Mouse (Mus musculus): ENCODE results near the gene Gm9573. TPM values are rescaled to one million over a fixed set of nuclear protein-coding genes. Genes with fewer than 3 reads are reported as not detected.
A peak's percentile ranks its signal among the peaks of the same experiment; 100 is the strongest.

The Gm9573 gene
- polyA plus RNA-seq (2014; fragmentation: Nextera tagmentation; extraction: Ambion mirVana): not detected in 2 replicates

GRCm38 (mm10) chr17:35626537-35626936 lies at the start of gene Gm9573:
TSS of gene Gm9573 (minus strand) at chr17:35626637.
- Histone ChIP-seq H3K27ac (ENCODE audit: low read depth, low read length) (no peak within 1 kb of the TSS), H3K27me3 (ENCODE audit: control insufficient read depth, insufficient read depth, low read length) (no peaks in the 10 kb centered on the region), H3K4me1 (replicated peaks; ENCODE audit: control insufficient read depth, insufficient read depth, low read length) (no peaks in the 10 kb centered on the region), H3K9ac (ENCODE audit: low read length) (no peak within 1 kb of the TSS), H3K4me3 (ENCODE audit: low read depth, low read length) (no peak within 1 kb of the TSS), H3K4me2 (ENCODE audit: low read depth, low read length, severe bottlenecking) (no peak within 1 kb of the TSS), H3K9me3 (ENCODE audit: control insufficient read depth, low read length) (no peaks in the 10 kb centered on the region), H3K36me3 (ENCODE audit: control insufficient read depth, insufficient read depth, low read length) (no peaks in the 10 kb centered on the region)
- DNase-seq (ENCODE audit: low spot score) (no peak), ATAC-seq (replicated peaks; ENCODE audit: low FRiP score) (no peak)
- 87% methylated on average over 7 of the region's 7 CpGs for WGBS

GRCm38 (mm10) chr17:35673416-35674035 lies 47.1 kb upstream of the Gm9573 start, which contains the start of gene Gtf2h4:
TSS of gene Gtf2h4 (minus strand) at chr17:35673739.
- peak within 1 kb of the TSS; percentile 75 for H3K9ac ChIP-seq (ENCODE audit: low read length)
- H3K4me3 ChIP-seq (ENCODE audit: low read depth, low read length): peak within 1 kb of the TSS; percentile 57
- ATAC-seq (replicated peaks; ENCODE audit: low FRiP score) (peak; percentile 96), DNase-seq (ENCODE audit: low spot score) (peak; percentile 86)
- H3K9me3 ChIP-seq (ENCODE audit: control insufficient read depth, low read length): no peaks in the 10 kb centered on the region
- H3K27ac ChIP-seq (ENCODE audit: low read depth, low read length): no peak within 1 kb of the TSS
- WGBS: 2% methylated on average over 23 of the region's 23 CpGs
- no peaks in the 10 kb centered on the region for H3K27me3 ChIP-seq (ENCODE audit: control insufficient read depth, insufficient read depth, low read length)
- H3K4me2 ChIP-seq (ENCODE audit: low read depth, low read length, severe bottlenecking): peak within 1 kb of the TSS; percentile 56
- no peaks in the 10 kb centered on the region for H3K36me3 ChIP-seq (ENCODE audit: control insufficient read depth, insufficient read depth, low read length)
- peaks cover 4% of the 10 kb centered on the region; the same call in 1 of the 2 replicates for H3K4me1 ChIP-seq (replicated peaks; ENCODE audit: control insufficient read depth, insufficient read depth, low read length)

- 83% methylated on average over 6 of the region's 6 CpGs for WGBS
- H3K4me3 ChIP-seq (ENCODE audit: low read depth, low read length): no peak overlapping the region
- DNase-seq (ENCODE audit: low spot score) (no peak), ATAC-seq (replicated peaks; ENCODE audit: low FRiP score) (no peak)
- H3K4me1 ChIP-seq (replicated peaks; ENCODE audit: control insufficient read depth, insufficient read depth, low read length): peaks cover 4% of the 10 kb centered on the region; the same call in 1 of the 2 replicates
- no peak overlapping the region for H3K27ac ChIP-seq (ENCODE audit: low read depth, low read length)
- H3K36me3 ChIP-seq (ENCODE audit: control insufficient read depth, insufficient read depth, low read length): no peaks in the 10 kb centered on the region
- H3K9me3 ChIP-seq (ENCODE audit: control insufficient read depth, low read length): no peaks in the 10 kb centered on the region
- H3K9ac ChIP-seq (ENCODE audit: low read length): no peak overlapping the region
- H3K27me3 ChIP-seq (ENCODE audit: control insufficient read depth, insufficient read depth, low read length): no peaks in the 10 kb centered on the region
- no peak overlapping the region for H3K4me2 ChIP-seq (ENCODE audit: low read depth, low read length, severe bottlenecking)
These were observed 46.1 kb upstream of the Gm9573 start for GRCm38 (mm10) chr17:35672527-35672926.

GRCm38 (mm10) chr17:35671846-35672245 lies 45.4 kb upstream of the Gm9573 start:
- DNase-seq (ENCODE audit: low spot score) (no peak), ATAC-seq (replicated peaks; ENCODE audit: low FRiP score) (no peak)
- no peaks in the 10 kb centered on the region for H3K36me3 ChIP-seq (ENCODE audit: control insufficient read depth, insufficient read depth, low read length)
- WGBS: 93% methylated on average over 6 of the region's 6 CpGs
- no peak overlapping the region for H3K9ac ChIP-seq (ENCODE audit: low read length)
- H3K4me3 ChIP-seq (ENCODE audit: low read depth, low read length): no peak overlapping the region
- H3K27me3 ChIP-seq (ENCODE audit: control insufficient read depth, insufficient read depth, low read length): no peaks in the 10 kb centered on the region
- H3K4me1 ChIP-seq (replicated peaks; ENCODE audit: control insufficient read depth, insufficient read depth, low read length): peaks cover 4% of the 10 kb centered on the region; the same call in 1 of the 2 replicates
- H3K9me3 ChIP-seq (ENCODE audit: control insufficient read depth, low read length): no peaks in the 10 kb centered on the region
- H3K27ac ChIP-seq (ENCODE audit: low read depth, low read length): no peak overlapping the region
- no peak overlapping the region for H3K4me2 ChIP-seq (ENCODE audit: low read depth, low read length, severe bottlenecking)

GRCm38 (mm10) chr17:35669731-35670130 lies 43.3 kb upstream of the Gm9573 start:
- Histone ChIP-seq H3K36me3 (ENCODE audit: control insufficient read depth, insufficient read depth, low read length) (no peaks in the 10 kb centered on the region), H3K9ac (ENCODE audit: low read length) (no peak overlapping the region), H3K27me3 (ENCODE audit: control insufficient read depth, insufficient read depth, low read length) (no peaks in the 10 kb centered on the region), H3K27ac (ENCODE audit: low read depth, low read length) (no peak overlapping the region), H3K4me3 (ENCODE audit: low read depth, low read length) (no peak overlapping the region), H3K9me3 (ENCODE audit: control insufficient read depth, low read length) (no peaks in the 10 kb centered on the region), H3K4me1 (replicated peaks; ENCODE audit: control insufficient read depth, insufficient read depth, low read length) (peaks cover 8% of the 10 kb centered on the region; the same call in 1 of the 2 replicates), H3K4me2 (ENCODE audit: low read depth, low read length, severe bottlenecking) (no peak overlapping the region)
- DNase-seq (ENCODE audit: low spot score): no peak
- ATAC-seq (replicated peaks; ENCODE audit: low FRiP score): no peak
- 95% methylated on average over 9 of the region's 9 CpGs for WGBS

- DNase-seq (ENCODE audit: low spot score) (peak; percentile 98), ATAC-seq (replicated peaks; ENCODE audit: low FRiP score) (peak; percentile 86)
- Histone ChIP-seq H3K4me3 (ENCODE audit: low read depth, low read length) (peak within 1 kb of the TSS; percentile 69), H3K27ac (ENCODE audit: low read depth, low read length) (peak within 1 kb of the TSS; percentile 71), H3K27me3 (ENCODE audit: control insufficient read depth, insufficient read depth, low read length) (no peaks in the 10 kb centered on the region), H3K9me3 (ENCODE audit: control insufficient read depth, low read length) (no peaks in the 10 kb centered on the region), H3K36me3 (ENCODE audit: control insufficient read depth, insufficient read depth, low read length) (no peaks in the 10 kb centered on the region), H3K4me1 (replicated peaks; ENCODE audit: control insufficient read depth, insufficient read depth, low read length) (0 out of 2 replicates have a peak, but pooled peaks cover 4% of the 10 kb centered on the region), H3K4me2 (ENCODE audit: low read depth, low read length, severe bottlenecking) (peak within 1 kb of the TSS; percentile 92), H3K9ac (ENCODE audit: low read length) (peak within 1 kb of the TSS; percentile 85)
- WGBS: under 1% methylated on average over 61 of the region's 61 CpGs
These were observed 41.1 kb upstream of the Gm9573 start, which contains the start of gene Vars2 for GRCm38 (mm10) chr17:35667334-35668065. TSS of gene Vars2 (minus strand) at chr17:35667592.

GRCm38 (mm10) chr17:35666851-35667256 lies 40.4 kb upstream of the Gm9573 start:
- ATAC-seq (replicated peaks; ENCODE audit: low FRiP score): peak; percentile 43
- Histone ChIP-seq H3K27me3 (ENCODE audit: control insufficient read depth, insufficient read depth, low read length) (no peaks in the 10 kb centered on the region), H3K9ac (ENCODE audit: low read length) (peak overlapping the region; percentile 85), H3K9me3 (ENCODE audit: control insufficient read depth, low read length) (no peaks in the 10 kb centered on the region), H3K27ac (ENCODE audit: low read depth, low read length) (peak overlapping the region; percentile 71), H3K4me3 (ENCODE audit: low read depth, low read length) (peak overlapping the region; percentile 69), H3K4me2 (ENCODE audit: low read depth, low read length, severe bottlenecking) (peak overlapping the region; percentile 92), H3K4me1 (replicated peaks; ENCODE audit: control insufficient read depth, insufficient read depth, low read length) (0 out of 2 replicates have a peak, but pooled peaks cover 4% of the 10 kb centered on the region), H3K36me3 (ENCODE audit: control insufficient read depth, insufficient read depth, low read length) (no peaks in the 10 kb centered on the region)
- peak; percentile 74 for DNase-seq (ENCODE audit: low spot score)
- WGBS: 8% methylated on average over 13 of the region's 13 CpGs

- Histone ChIP-seq H3K36me3 (ENCODE audit: control insufficient read depth, insufficient read depth, low read length) (no peaks in the 10 kb centered on the region; the same call in 1 of the 2 replicates), H3K9me3 (ENCODE audit: control insufficient read depth, low read length) (no peaks in the 10 kb centered on the region)
These were observed 39.6 kb upstream of the Gm9573 start for GRCm38 (mm10) chr17:35665957-35666515.

More at GRCm38 (mm10) chr17:35665957-35666515, 39.6 kb upstream of the Gm9573 start:
- Histone ChIP-seq H3K4me3 (ENCODE audit: low read depth, low read length) (no peak overlapping the region), H3K27me3 (ENCODE audit: control insufficient read depth, insufficient read depth, low read length) (no peaks in the 10 kb centered on the region), H3K4me1 (replicated peaks; ENCODE audit: control insufficient read depth, insufficient read depth, low read length) (0 out of 2 replicates have a peak, but pooled peaks cover 4% of the 10 kb centered on the region), H3K27ac (ENCODE audit: low read depth, low read length) (no peak overlapping the region), H3K9ac (ENCODE audit: low read length) (no peak overlapping the region), H3K4me2 (ENCODE audit: low read depth, low read length, severe bottlenecking) (no peak overlapping the region)
- DNase-seq (ENCODE audit: low spot score) (no peak), ATAC-seq (replicated peaks; ENCODE audit: low FRiP score) (no peak)
- 78% methylated on average over 17 of the region's 17 CpGs for WGBS
